Mouse (Mus musculus) stomach, embryonic 15.5 days (tissue): ENCODE results near the gene Pbx3. TPM values are rescaled to one million over a fixed set of nuclear protein-coding genes. Genes with fewer than 3 reads are reported as not detected.

Experiments used
- ATAC-seq: fragments of 200-750 bp; cut with Nextera tagmentation; 2 replicates; pipeline ENCODE4 v1.8.0; 2017; ENCODE audit warnings: low read depth, moderate number of reproducible peaks, moderate TSS enrichment; ENCODE audit not compliant: insufficient read depth, low FRiP score
- H3K27ac ChIP-seq: fragments of 300-500 bp; sonication (generic); 2 replicates; pipeline ENCODE4 v1.5.1; 2015; ENCODE audit warnings: mild to moderate bottlenecking, inconsistent platforms
- H3K27me3 ChIP-seq: fragments of 300-500 bp; sonication (generic); replicated peaks from 2 replicates; pipeline ENCODE4 v1.6.1; 2015; ENCODE audit warnings: inconsistent platforms
- H3K36me3 ChIP-seq: fragments of 300-500 bp; sonication (generic); 2 replicates; pipeline ENCODE4 v1.6.1; 2015; ENCODE audit warnings: inconsistent platforms
- H3K4me1 ChIP-seq: fragments of 300-500 bp; sonication (generic); 2 replicates; pipeline ENCODE4 v1.6.1; 2015; ENCODE audit warnings: inconsistent platforms
- H3K4me2 ChIP-seq: fragments of 300-500 bp; sonication (generic); 2 replicates; pipeline ENCODE4 v1.6.1; 2015; ENCODE audit warnings: mild to moderate bottlenecking, inconsistent platforms
- H3K4me3 ChIP-seq: fragments of 300-500 bp; sonication (generic); replicated peaks from 2 replicates; pipeline ENCODE4 v1.5.1; 2015; ENCODE audit warnings: inconsistent platforms
- H3K9ac ChIP-seq: fragments of 300-500 bp; sonication (generic); 2 replicates; pipeline ENCODE4 v1.6.1; 2015; ENCODE audit warnings: inconsistent platforms
- H3K9me3 ChIP-seq: fragments of 300-500 bp; sonication (generic); 2 replicates; pipeline ENCODE4 v1.6.1; 2016; ENCODE audit warnings: inconsistent platforms
- WGBS: fragments of 180-500 bp; shearing (Covaris S2); methylation state at CpG from one replicate; pipeline ENCODE4 v1.1.7; 2015; 5-methylcytosine and 5-hydroxymethylcytosine counted together
- polyA plus RNA-seq: library from polyadenylated mRNA; unstranded; fragments of >200 nt; fragmentation: Nextera tagmentation; extraction: Ambion mirVana; gene quantifications from 2 replicates; pipeline ENCODE4 v1.2.1, GENCODE M21; 2015

Gene Pbx3
- polyA plus RNA-seq, 1 experiment from 2014 or later, result 26.1 TPM

DNA sequence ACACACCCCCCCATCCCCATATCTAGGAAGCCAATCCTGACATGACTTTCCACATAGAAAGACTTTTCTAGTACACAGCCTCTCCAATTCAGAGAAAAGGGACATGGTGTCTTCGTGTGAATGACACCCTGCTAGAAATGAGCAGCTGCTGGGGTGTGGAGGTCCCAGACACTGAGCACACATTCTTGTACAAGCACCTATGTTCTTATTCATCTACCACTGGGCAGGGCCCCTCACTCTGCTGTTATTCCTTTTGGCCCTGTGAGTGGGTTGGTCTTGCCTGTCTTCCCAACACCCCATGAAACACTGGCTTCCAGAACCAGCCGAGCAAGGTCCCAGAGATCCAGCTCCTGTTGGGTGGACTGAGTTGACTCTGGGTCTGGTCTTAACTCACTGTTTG lies 203.3 kb downstream of the Pbx3 start:
- WGBS, result 84% methylated on average over 2 of the region's 2 CpGs

DNA sequence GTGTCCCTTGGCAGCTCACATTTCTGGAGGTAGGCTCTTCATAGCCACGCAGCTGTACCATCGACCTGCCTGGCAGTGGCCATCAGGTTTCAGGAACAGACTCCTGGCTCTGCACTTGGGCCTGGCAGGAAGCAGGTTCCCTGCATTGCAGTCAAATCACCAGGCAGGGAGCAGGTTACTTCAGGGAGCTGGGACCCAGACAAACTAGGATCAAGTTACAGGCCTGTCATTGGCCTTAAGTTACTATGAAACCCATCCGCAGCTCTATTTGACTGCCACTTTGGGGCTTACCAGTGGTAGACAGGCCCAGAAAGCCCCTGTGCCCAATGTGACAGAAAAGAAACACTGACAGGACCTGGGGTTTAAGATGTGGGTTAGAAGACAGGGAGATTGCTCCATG lies 204.8 kb downstream of the Pbx3 start:
- Histone ChIP-seq H3K4me1 (no peaks in the 10 kb centered on the region), H3K27ac (no peak overlapping the region), H3K27me3 (no peaks in the 10 kb centered on the region), H3K4me2 (no peak overlapping the region), H3K9ac (no peak overlapping the region), H3K36me3 (no peaks in the 10 kb centered on the region; the same call in 1 of the 2 replicates), H3K4me3 (no peak overlapping the region), H3K9me3 (no peaks in the 10 kb centered on the region)
- no peak for ATAC-seq
- WGBS, result 48% methylated on average over 3 of the region's 3 CpGs

More for the DNA sequence above, 203.3 kb downstream of the Pbx3 start:
- no peaks in the 10 kb centered on the region; the same call in 1 of the 2 replicates for H3K36me3 ChIP-seq
- H3K27ac ChIP-seq, result no peak overlapping the region
- H3K27me3 ChIP-seq, result no peaks in the 10 kb centered on the region
- no peak overlapping the region for H3K4me3 ChIP-seq
- H3K9ac ChIP-seq, result no peak overlapping the region
- H3K4me1 ChIP-seq, result no peaks in the 10 kb centered on the region
- no peaks in the 10 kb centered on the region for H3K9me3 ChIP-seq
- ATAC-seq, result no peak
- H3K4me2 ChIP-seq, result no peak overlapping the region

DNA sequence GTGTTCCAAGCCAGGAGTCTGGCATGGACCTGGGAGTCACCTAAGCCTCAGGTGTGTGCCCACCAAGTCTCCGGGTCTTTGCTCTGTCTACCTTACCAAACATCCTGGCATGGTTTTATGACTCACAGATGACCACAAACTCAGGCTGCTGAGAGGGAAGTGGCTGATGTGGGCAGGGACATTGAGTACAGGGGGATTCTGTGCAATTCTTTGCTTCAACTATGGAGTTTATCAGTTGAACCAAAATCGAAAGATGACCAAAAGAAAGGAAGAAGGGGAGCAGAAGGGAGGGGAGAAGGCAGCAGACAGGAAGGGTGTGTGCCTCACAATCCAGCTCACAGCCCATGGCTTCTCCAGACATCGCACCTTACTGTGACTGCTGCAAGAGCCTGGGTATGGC lies 210.5 kb downstream of the Pbx3 start:
- Histone ChIP-seq H3K4me3 (no peak overlapping the region), H3K4me1 (no peaks in the 10 kb centered on the region), H3K4me2 (no peak overlapping the region), H3K9ac (no peak overlapping the region), H3K27ac (no peak overlapping the region), H3K36me3 (no peaks in the 10 kb centered on the region), H3K9me3 (no peaks in the 10 kb centered on the region), H3K27me3 (no peaks in the 10 kb centered on the region)
- WGBS, result 84% methylated on average over 3 of the region's 3 CpGs
- no peak for ATAC-seq

GRCm38 (mm10) chr2:34157746-34158145 lies 215.2 kb downstream of the Pbx3 start:
- no peak overlapping the region for H3K4me2 ChIP-seq
- no peaks in the 10 kb centered on the region for H3K27me3 ChIP-seq
- no peak overlapping the region for H3K9ac ChIP-seq
- no peaks in the 10 kb centered on the region for H3K4me1 ChIP-seq
- H3K9me3 ChIP-seq, result no peaks in the 10 kb centered on the region
- H3K4me3 ChIP-seq, result no peak overlapping the region
- 70% methylated on average over 3 of the region's 3 CpGs for WGBS
- H3K36me3 ChIP-seq, result no peaks in the 10 kb centered on the region
- ATAC-seq, result no peak
- H3K27ac ChIP-seq, result no peak overlapping the region

- H3K4me1 ChIP-seq, result no peaks in the 10 kb centered on the region
- no peaks in the 10 kb centered on the region for H3K27me3 ChIP-seq
- no peak for ATAC-seq
- H3K4me2 ChIP-seq, result no peak overlapping the region
- H3K9ac ChIP-seq, result no peak overlapping the region
- H3K4me3 ChIP-seq, result no peak overlapping the region
- H3K9me3 ChIP-seq, result no peaks in the 10 kb centered on the region
- H3K36me3 ChIP-seq, result no peaks in the 10 kb centered on the region
- 71% methylated on average over 5 of the region's 5 CpGs for WGBS
- no peak overlapping the region for H3K27ac ChIP-seq
Observed at GRCm38 (mm10) chr2:34154833-34155232, 218.1 kb downstream of the Pbx3 start.

GRCm38 (mm10) chr2:34153336-34153735 lies 219.6 kb downstream of the Pbx3 start:
- H3K4me3 ChIP-seq, result no peak overlapping the region
- no peaks in the 10 kb centered on the region for H3K27me3 ChIP-seq
- H3K9me3 ChIP-seq, result no peaks in the 10 kb centered on the region
- H3K27ac ChIP-seq, result no peak overlapping the region
- WGBS, result 68% methylated on average over 6 of the region's 6 CpGs
- H3K9ac ChIP-seq, result no peak overlapping the region
- H3K36me3 ChIP-seq, result no peaks in the 10 kb centered on the region
- no peak overlapping the region for H3K4me2 ChIP-seq
- no peak for ATAC-seq
- no peaks in the 10 kb centered on the region for H3K4me1 ChIP-seq

DNA sequence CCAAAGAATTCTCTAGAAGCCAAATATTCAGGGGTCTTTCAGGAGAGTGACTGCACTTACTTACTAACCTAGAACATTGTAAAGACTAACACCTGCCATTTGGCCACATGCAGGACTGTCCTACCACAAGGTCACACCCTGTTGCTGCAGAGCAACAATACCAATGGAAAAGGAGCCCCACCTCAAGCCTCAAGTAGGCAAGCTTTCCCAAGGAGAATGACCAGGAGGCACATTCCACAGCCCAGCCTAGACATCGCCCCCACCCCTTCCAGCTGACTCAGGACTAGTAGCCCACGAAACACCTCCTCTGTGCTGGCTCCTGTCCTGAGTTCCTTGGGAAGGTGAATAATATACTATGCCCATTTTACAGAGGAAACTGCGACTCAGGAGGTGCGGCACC lies 222.4 kb downstream of the Pbx3 start:
- Histone ChIP-seq H3K4me1 (no peaks in the 10 kb centered on the region), H3K9ac (no peak overlapping the region), H3K36me3 (no peaks in the 10 kb centered on the region), H3K27ac (no peak overlapping the region), H3K4me2 (no peak overlapping the region), H3K9me3 (no peaks in the 10 kb centered on the region), H3K4me3 (no peak overlapping the region), H3K27me3 (no peaks in the 10 kb centered on the region)
- WGBS, result 83% methylated on average over 4 of the region's 4 CpGs
- no peak for ATAC-seq

DNA sequence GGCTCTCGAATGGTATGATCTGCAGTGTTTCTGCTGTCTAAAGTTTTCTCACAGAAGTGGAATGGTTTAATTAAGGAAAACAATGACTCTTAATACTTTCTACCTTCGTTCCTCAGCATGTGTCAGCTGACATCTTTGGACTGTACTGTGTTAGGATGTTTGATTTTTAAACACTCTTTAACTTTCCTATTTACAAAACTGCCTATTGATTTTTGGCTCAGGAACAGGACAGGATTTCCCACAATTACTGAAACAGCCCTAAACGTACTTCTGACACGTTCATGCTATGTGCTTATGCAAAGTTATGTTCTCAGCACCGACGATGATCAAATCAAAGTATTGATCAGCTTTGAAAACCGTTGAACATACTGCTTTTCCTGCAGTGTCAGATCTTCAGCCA lies 224.7 kb downstream of the Pbx3 start:
- Histone ChIP-seq H3K27me3 (no peaks in the 10 kb centered on the region), H3K9ac (no peak overlapping the region), H3K36me3 (no peaks in the 10 kb centered on the region), H3K9me3 (no peaks in the 10 kb centered on the region), H3K4me2 (no peak overlapping the region), H3K27ac (no peak overlapping the region), H3K4me3 (no peak overlapping the region), H3K4me1 (no peaks in the 10 kb centered on the region)
- WGBS, result 59% methylated on average over 7 of the region's 7 CpGs
- ATAC-seq, result no peak

- Histone ChIP-seq H3K9ac (no peak overlapping the region), H3K4me2 (no peak overlapping the region), H3K4me3 (no peak overlapping the region), H3K9me3 (no peaks in the 10 kb centered on the region), H3K27me3 (no peaks in the 10 kb centered on the region), H3K36me3 (no peaks in the 10 kb centered on the region), H3K27ac (no peak overlapping the region), H3K4me1 (no peaks in the 10 kb centered on the region)
- no peak for ATAC-seq
- WGBS, result 77% methylated on average over 14 of the region's 14 CpGs
Observed at GRCm38 (mm10) chr2:34147476-34147875, 225.5 kb downstream of the Pbx3 start.

DNA sequence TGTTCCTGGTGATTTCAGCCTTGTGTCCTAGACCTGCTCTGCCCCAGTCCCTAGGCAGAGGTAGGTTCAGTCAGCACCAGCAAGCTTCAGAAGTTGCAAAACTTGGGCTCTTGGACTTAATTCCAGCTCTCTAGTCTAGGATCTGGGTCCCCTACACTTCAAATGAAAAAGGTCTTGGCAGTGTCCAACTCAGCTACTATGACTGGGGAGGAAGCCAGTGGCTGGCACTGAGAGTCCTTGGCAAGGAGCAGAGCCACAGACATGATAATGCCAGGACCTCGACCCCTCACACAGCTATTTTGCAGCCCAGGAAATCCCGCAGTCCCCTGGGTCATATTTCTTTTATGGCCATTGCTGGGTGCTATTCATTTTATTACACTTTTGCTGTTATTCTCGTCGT lies 225.9 kb downstream of the Pbx3 start:
- no peaks in the 10 kb centered on the region for H3K27me3 ChIP-seq
- no peak overlapping the region for H3K4me2 ChIP-seq
- no peaks in the 10 kb centered on the region for H3K4me1 ChIP-seq
- no peak for ATAC-seq
- H3K9me3 ChIP-seq, result no peaks in the 10 kb centered on the region
- no peaks in the 10 kb centered on the region for H3K36me3 ChIP-seq
- no peak overlapping the region for H3K9ac ChIP-seq
- 75% methylated on average over 4 of the region's 4 CpGs for WGBS
- no peak overlapping the region for H3K27ac ChIP-seq
- H3K4me3 ChIP-seq, result no peak overlapping the region

GRCm38 (mm10) chr2:34146431-34146830 lies 226.5 kb downstream of the Pbx3 start:
- no peak overlapping the region for H3K27ac ChIP-seq
- H3K9ac ChIP-seq, result no peak overlapping the region
- no peaks in the 10 kb centered on the region for H3K27me3 ChIP-seq
- WGBS, result 100% methylated on average over 1 of the region's 1 CpGs
- H3K36me3 ChIP-seq, result no peaks in the 10 kb centered on the region
- no peaks in the 10 kb centered on the region for H3K9me3 ChIP-seq
- ATAC-seq, result no peak
- no peak overlapping the region for H3K4me3 ChIP-seq
- no peak overlapping the region for H3K4me2 ChIP-seq
- no peaks in the 10 kb centered on the region for H3K4me1 ChIP-seq

DNA sequence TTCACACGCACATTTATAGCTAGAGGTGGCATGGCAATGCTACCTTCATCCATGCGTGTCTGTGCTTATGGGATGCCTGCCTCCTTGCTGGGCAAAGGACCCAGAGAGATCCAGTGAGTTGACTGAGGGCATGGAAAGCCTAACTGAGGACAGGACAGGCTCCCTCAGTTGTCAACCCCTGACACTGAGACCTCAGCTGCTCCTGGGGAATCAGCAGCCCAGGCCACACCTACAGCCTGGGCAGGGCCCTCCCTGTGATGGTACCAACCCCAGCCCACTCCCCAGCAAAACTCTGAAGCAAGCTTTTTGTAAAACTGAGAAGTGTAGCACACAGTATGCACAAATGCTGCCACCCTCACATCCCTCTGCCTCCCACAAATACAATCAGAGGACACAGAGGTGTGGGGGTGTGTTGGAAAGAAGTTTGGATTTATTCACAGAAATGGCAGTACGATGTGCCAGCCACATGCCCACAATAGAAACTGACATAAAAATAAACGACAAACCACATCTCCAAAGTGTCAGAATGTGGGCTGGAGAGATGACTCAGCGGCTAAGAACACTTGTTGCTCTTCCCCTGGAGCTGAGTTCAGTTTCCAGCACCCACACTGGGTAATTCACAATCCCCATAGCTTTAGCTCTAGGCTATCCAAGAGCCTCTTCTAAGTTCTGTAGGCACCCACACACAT lies 233.3 kb downstream of the Pbx3 start:
- Histone ChIP-seq H3K4me2 (no peak overlapping the region), H3K36me3 (no peaks in the 10 kb centered on the region), H3K9me3 (no peaks in the 10 kb centered on the region), H3K4me3 (no peak overlapping the region), H3K27ac (no peak overlapping the region), H3K4me1 (no peaks in the 10 kb centered on the region), H3K27me3 (no peaks in the 10 kb centered on the region), H3K9ac (no peak overlapping the region)
- WGBS, result 79% methylated on average over 5 of the region's 5 CpGs
- no peak for ATAC-seq

DNA sequence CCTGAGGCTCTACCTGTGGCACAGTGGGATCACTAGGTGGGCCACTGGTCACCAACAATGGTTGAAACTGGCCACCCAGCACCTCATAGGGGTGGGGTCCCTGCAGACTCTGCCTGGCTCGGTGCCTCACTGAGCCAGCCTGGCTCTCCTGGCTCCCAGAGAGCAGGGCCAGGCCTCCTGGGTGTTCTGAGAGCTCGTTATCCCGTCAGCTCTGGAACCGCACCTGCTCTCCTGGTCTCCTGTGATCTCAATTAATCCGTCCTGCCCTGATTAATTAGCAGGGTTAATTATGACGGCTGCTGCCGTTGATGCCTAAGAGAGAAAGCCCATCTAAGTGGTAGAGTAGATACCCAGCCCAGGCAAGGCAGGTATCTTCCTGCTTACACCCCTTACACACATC lies 237.6 kb downstream of the Pbx3 start:
- H3K27ac ChIP-seq, result no peak overlapping the region
- no peak overlapping the region for H3K9ac ChIP-seq
- H3K4me3 ChIP-seq, result no peak overlapping the region
- H3K27me3 ChIP-seq, result no peaks in the 10 kb centered on the region
- no peaks in the 10 kb centered on the region for H3K9me3 ChIP-seq
- ATAC-seq, result no peak
- no peaks in the 10 kb centered on the region; the same call in 1 of the 2 replicates for H3K4me1 ChIP-seq
- WGBS, result 87% methylated on average over 7 of the region's 7 CpGs
- H3K36me3 ChIP-seq, result no peaks in the 10 kb centered on the region
- H3K4me2 ChIP-seq, result no peak overlapping the region
